Mouse (Mus musculus) erythroblast, embryonic 14.5 days (primary cell): Measurements from ENCODE around the gene Pnpla2. TPM values are rescaled to one million over a fixed set of nuclear protein-coding genes. Genes with fewer than 3 reads are reported as not detected.
A peak's percentile ranks its signal among the peaks of the same experiment; 100 is the strongest.

Experiments
- H3K27me3 ChIP-seq: 2 replicates; pipeline ENCODE4 v1.6.1; 2012; ENCODE audit warnings: inconsistent platforms; ENCODE audit not compliant: control insufficient read depth
- H3K36me3 ChIP-seq: 2 replicates; pipeline ENCODE4 v1.6.1; 2012; ENCODE audit warnings: mild to moderate bottlenecking, inconsistent platforms; ENCODE audit not compliant: control insufficient read depth
- H3K4me1 ChIP-seq: 2 replicates; pipeline ENCODE4 v1.6.1; 2012; ENCODE audit warnings: inconsistent platforms; ENCODE audit not compliant: control insufficient read depth
- H3K4me3 ChIP-seq: replicated peaks from 2 replicates; pipeline ENCODE3; 2012; ENCODE audit warnings: moderate library complexity, mild to moderate bottlenecking, inconsistent platforms
- H3K9me3 ChIP-seq: 2 replicates; pipeline ENCODE4 v1.6.1; 2012; ENCODE audit warnings: low read length, inconsistent platforms, mixed read lengths; ENCODE audit not compliant: control insufficient read depth
- GATA1 ChIP-seq: IDR thresholded peaks from 2 replicates; pipeline ENCODE4 v1.6.1; 2012; ENCODE audit warnings: low read length, inconsistent platforms, mixed read lengths
- TAL1 ChIP-seq: IDR thresholded peaks from 3 replicates; pipeline ENCODE4 v1.6.1; 2012; ENCODE audit warnings: low read length, inconsistent platforms, mixed read lengths
- polyA plus RNA-seq: library from polyadenylated mRNA; stranded (reverse); fragments of >175 nt; gene quantifications from 2 replicates; pipeline ENCODE4 v1.2.3, GENCODE M21; 2012

The Pnpla2 gene
- polyA plus RNA-seq, 1 experiment = 3.0 TPM

DNA sequence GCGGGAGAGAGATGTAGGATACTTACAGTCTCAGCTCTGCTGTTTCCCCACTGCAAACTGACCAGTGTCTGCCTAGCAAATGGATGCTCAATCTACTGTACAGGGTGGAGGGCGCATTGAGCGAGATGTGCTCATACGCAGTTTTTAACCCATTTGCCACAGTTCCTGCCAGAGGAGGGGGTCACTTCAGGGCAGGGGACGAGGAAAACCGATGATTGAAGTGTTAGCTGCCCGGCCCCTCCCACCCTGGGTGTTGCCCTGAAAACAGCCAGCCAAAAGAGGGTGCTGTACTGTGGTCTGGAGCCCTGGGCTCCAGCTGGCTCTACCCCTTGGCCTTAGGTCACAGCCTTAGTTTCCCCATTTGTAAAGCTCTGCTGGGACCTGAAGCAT lies 22.0 kb downstream of the Pnpla2 start:
- H3K27me3 ChIP-seq = peaks cover 16% of the 10 kb centered on the region
- H3K36me3 ChIP-seq = peaks cover 17% of the 10 kb centered on the region
- TF ChIP-seq GATA1 = no peak
- no peak for TF ChIP-seq TAL1
- peaks cover 76% of the 10 kb centered on the region for H3K4me1 ChIP-seq
- no peaks in the 10 kb centered on the region; the same call in 1 of the 2 replicates for H3K9me3 ChIP-seq
- peak overlapping the region; percentile 95 for H3K4me3 ChIP-seq

DNA sequence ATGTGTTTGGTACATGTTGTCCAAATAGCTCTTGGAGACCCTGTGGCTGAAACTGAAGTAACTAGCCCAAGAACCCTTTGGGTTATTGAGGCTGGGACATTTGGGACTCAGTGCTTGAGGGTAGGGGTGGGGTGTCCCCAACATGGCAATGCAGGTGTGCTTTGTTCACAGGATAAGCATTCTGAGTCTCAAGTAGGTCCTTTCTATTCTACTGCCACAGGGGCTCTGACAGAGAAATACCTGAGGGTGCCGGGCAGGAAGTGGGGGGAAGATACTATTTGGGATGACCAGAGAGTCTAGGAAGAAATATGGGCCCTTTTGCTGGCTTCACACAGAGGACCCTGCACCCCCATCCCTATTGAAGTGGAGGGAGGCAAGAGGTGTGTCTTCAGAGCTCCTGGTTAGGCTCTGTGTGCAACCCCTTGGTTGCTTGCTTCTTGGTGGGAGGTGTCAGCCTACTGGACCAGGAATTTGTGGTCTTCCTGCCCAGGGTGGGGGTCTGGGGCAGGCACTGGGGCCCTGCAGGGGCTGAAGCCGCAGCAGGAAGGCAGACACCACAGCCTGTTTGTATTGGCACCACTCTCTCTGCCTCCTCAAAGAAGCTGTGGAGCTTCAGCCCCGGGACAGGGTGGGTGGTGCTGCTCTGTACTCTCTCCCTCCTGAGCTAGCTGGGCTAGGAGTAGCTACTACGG lies 22.7 kb downstream of the Pnpla2 start:
- Histone ChIP-seq H3K4me1 (peaks cover 78% of the 10 kb centered on the region), H3K27me3 (peaks cover 23% of the 10 kb centered on the region), H3K4me3 (no peak overlapping the region), H3K36me3 (peaks cover 9% of the 10 kb centered on the region), H3K9me3 (no peaks in the 10 kb centered on the region; the same call in 1 of the 2 replicates)
- TF ChIP-seq TAL1 (no peak), GATA1 (no peak)

DNA sequence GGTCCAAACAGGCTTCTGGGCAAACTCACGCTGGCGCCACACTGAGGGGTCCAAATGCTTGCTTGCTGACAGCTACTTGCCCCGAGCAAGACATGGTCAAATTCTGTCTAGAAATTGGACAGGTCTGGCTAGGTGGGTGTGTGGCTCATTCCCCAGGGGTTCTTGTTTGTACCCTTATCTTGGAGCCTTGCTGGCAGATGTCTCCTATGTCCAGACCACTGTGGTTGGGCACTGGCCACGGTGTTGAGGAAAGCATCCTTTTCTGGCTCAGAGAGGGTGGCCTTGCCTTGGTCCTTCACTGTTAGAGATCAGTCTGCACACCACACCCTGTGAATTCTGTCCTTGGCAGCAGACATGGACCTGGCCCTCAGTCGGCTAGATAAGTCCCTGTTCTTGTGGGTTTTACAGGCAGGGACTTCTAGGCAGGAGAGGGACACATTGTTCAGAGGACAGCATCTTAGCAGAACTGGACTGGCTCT lies 23.3 kb downstream of the Pnpla2 start:
- Histone ChIP-seq H3K4me1 (peaks cover 75% of the 10 kb centered on the region), H3K9me3 (no peaks in the 10 kb centered on the region; the same call in 1 of the 2 replicates), H3K4me3 (no peak overlapping the region), H3K36me3 (peaks cover 4% of the 10 kb centered on the region), H3K27me3 (peaks cover 29% of the 10 kb centered on the region)
- TF ChIP-seq GATA1 = no peak
- TF ChIP-seq TAL1 = no peak

DNA sequence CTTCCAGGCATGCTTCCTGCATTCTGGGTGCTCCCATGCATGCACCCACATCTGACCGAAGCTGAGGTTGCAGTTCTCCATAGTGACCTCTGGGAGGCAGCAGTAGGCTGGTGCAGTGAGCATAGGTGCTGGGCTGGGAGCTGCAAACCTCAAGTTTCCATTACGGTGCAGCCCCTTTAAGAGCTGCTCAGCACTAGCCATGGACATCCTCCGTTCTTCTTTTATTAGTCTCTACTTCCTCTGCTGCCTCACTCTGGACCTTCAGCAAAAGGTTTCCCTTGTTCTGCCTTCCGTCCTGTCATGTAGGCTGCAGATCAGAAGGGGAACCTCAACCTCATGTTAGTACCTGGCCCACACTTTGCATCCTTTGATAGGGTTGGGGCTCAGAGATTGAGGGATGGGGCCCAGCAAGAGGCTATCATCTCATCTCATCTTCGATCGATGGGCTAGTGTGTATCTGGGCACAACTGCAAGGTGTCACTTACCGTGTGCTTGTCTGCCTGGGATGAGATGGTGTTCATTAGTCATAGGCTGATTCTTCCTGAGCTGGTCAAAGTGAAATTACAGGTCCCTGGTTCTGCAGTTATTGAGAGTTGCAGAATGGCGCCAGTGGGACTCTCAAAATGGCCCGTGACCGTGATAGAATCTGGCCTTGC lies 26.0 kb downstream of the Pnpla2 start:
- H3K36me3 ChIP-seq = peaks cover 13% of the 10 kb centered on the region
- no peak for TF ChIP-seq GATA1
- TF ChIP-seq TAL1 = no peak
- H3K27me3 ChIP-seq = peaks cover 38% of the 10 kb centered on the region
- peaks cover 52% of the 10 kb centered on the region for H3K4me1 ChIP-seq
- H3K9me3 ChIP-seq = no peaks in the 10 kb centered on the region; the same call in 1 of the 2 replicates
- H3K4me3 ChIP-seq = no peak overlapping the region

DNA sequence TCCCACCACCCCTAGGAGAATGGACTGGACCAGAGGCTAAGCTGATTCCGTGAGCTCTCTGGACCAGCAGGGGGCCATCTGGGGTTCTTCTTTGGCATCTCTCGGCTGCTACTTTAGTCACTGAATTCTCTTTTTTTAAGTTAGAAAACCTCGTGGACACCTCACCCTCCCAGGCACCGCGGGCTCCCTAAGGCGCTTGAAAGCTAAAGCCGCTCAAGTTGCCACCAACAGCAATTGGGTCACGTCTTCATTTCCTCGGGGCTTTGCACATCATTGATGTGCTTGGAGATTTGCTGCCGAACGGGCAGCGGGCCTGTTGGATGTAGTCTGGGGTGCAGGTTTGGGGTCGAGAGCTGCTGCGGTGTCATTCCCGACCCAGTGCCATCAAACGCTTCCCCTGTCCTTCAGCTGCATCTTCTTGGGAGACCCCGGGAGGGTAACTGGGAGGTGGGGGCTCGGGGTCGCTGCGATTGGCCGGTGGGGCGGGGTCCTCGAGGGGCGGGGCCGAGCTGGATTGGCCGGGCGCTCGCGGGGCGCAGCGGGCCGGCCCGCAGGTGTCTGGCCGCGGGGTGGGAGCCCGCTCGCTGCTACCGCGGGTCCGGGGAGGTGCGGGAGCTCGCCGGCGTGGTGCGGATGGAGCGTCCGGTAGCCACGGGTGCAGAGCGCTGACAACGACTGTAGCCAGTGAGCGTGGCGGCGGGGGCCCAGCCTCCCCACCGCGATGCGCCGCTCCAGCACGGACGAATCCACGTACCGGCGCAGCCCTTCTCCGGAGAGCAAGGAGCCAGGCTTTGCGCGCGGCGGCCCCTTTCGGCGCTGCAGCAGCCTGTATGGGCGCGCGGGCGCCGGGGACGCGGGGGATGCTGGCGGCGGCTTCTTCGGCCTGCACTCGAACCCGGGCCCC lies 26.8 kb downstream of the Pnpla2 start:
- no peaks in the 10 kb centered on the region; the same call in 1 of the 2 replicates for H3K9me3 ChIP-seq
- TF ChIP-seq TAL1 (no peak), GATA1 (no peak)
- H3K4me3 ChIP-seq = peak overlapping the region; percentile 54
- peaks cover 38% of the 10 kb centered on the region for H3K27me3 ChIP-seq
- peaks cover 19% of the 10 kb centered on the region for H3K36me3 ChIP-seq
- peaks cover 45% of the 10 kb centered on the region for H3K4me1 ChIP-seq

DNA sequence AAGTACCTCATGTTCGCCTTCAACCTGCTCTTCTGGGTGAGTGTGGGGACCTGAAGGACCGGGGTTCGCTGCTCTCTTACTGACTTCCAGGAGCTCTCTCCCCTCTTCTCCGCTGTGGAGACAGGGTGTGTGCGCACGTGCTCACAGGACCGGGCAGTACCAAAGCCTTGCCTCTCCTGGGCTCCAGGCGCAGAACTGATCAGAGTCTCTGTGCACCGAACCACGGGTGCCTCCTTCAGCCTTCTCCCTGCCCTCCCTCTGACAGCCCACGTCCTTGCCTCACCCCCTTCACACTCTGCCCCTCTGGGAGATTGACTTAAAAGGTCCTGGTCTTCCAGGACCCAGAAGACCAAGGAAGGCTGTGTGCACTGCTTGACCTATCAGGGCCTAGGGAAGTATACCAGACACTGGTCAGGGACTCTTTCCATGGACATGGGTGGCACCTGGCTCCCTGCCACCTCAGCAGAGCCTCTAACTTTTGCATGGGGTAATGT lies 27.6 kb downstream of the Pnpla2 start:
- Histone ChIP-seq H3K27me3 (peaks cover 38% of the 10 kb centered on the region), H3K36me3 (peaks cover 24% of the 10 kb centered on the region), H3K4me1 (peaks cover 42% of the 10 kb centered on the region), H3K4me3 (peak overlapping the region; percentile 54), H3K9me3 (no peaks in the 10 kb centered on the region; the same call in 1 of the 2 replicates)
- TF ChIP-seq TAL1 = no peak
- no peak for TF ChIP-seq GATA1

DNA sequence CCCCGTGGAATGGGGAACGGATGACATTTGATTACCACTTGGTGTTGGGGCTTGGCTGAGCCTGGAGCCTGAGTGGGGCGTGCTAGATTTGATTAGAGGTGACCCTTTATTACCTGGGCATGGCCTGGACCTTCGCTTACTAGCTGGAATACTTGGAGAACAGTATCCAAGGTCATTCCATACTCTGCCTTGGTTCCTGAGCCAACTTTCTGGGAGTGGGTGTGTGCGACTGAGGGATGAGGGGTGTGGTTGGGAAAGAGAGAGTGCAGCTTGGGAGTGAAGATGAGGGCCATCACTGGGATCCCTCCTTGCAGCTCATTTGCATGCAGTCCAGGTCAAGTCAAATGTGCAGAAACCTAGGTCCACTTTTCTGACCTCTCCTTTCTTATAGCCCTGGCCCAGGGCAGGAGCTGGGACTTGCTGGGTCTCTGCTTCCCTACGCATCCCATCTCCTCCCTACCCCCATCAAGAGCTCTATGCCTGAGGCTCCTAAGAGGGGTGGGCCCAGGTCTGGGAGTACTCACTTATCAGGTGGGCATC lies 28.2 kb downstream of the Pnpla2 start:
- Histone ChIP-seq H3K36me3 (peaks cover 26% of the 10 kb centered on the region), H3K27me3 (peaks cover 38% of the 10 kb centered on the region), H3K4me1 (peaks cover 36% of the 10 kb centered on the region), H3K9me3 (no peaks in the 10 kb centered on the region; the same call in 1 of the 2 replicates), H3K4me3 (no peak overlapping the region)
- no peak for TF ChIP-seq GATA1
- TF ChIP-seq TAL1 = no peak

DNA sequence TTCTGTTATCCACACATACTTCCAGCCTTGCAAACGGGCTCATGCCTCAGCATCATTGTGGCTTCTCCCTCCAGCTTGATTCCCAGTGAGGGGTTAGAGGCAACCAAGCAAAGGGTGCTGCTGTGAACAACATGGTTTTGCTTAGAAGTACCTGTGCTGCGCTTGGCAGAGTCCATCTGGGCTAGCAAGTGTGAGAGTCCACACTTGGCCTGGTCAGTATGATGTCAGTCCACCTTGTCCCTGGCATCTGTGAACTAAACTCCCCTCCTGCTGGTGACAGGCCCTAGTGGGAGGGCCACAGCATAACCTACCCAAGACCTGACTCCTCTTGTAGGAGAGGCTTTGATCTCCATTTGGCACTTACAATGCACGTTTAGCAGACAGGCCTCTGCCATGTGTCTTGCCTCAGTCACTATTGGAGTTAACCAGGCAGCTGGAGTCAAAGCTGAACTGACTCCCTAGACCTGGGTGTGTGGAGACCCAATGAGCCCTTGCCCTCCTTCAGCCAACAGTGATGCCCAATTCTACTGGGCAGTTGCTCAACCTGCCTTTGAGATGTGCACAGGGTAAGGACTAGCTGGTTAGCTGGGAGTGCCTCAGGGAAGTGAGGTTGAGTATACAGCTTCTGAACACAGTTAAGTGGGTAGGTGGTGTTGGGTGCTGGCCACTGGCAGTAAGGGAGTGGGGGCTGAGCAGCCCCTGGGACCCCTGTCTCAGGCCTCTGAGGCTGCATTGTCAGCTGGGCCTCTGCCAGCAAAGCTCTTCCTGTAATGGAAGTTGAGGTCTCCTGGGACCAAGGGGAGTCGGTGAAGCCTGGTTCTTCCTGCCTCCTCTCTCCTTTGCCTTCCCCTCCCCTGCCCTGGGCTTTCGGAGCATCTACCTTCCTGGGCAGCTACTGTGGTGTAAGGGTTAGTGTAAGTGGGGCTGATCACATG lies 29.5 kb downstream of the Pnpla2 start:
- peaks cover 38% of the 10 kb centered on the region for H3K27me3 ChIP-seq
- H3K4me1 ChIP-seq = peaks cover 35% of the 10 kb centered on the region
- peaks cover 32% of the 10 kb centered on the region for H3K36me3 ChIP-seq
- no peaks in the 10 kb centered on the region; the same call in 1 of the 2 replicates for H3K9me3 ChIP-seq
- TF ChIP-seq TAL1 (no peak), GATA1 (no peak)
- no peak overlapping the region for H3K4me3 ChIP-seq
